Mouse (Mus musculus): Measurements from ENCODE around the gene Fam208b.
"Not testable (repeated sequence)": the region's sequence is repeated elsewhere in the genome, so short reads cannot be mapped to it uniquely, and the experiment has no call there.

The Fam208b gene

GRCm38 (mm10) chr13:3590789-3591188 is 20.1 kb downstream of the Fam208b start:
- no peak for ATAC-seq (ENCODE audit: insufficient number of reproducible peaks, low FRiP score, low TSS enrichment)

- ATAC-seq (ENCODE audit: insufficient number of reproducible peaks, low FRiP score, low TSS enrichment) = no peak
These were observed 47.0 kb downstream of the Fam208b start for GRCm38 (mm10) chr13:3563953-3564352.

- ATAC-seq (ENCODE audit: insufficient number of reproducible peaks, low FRiP score, low TSS enrichment) = no peak
These were observed 47.8 kb downstream of the Fam208b start for GRCm38 (mm10) chr13:3563130-3563529.

GRCm38 (mm10) chr13:3547856-3548255 is 63.1 kb downstream of the Fam208b start:
- ATAC-seq (ENCODE audit: insufficient number of reproducible peaks, low FRiP score, low TSS enrichment) = no peak

- ATAC-seq (ENCODE audit: insufficient number of reproducible peaks, low FRiP score, low TSS enrichment) = peak; percentile 20; the same call in 1 of the 2 replicates
These were observed 63.5 kb downstream of the Fam208b start for GRCm38 (mm10) chr13:3547410-3547809.

GRCm38 (mm10) chr13:3544925-3545324 is 66.0 kb downstream of the Fam208b start:
- ATAC-seq (ENCODE audit: insufficient number of reproducible peaks, low FRiP score, low TSS enrichment) = no peak

GRCm38 (mm10) chr13:3544077-3544874 is 66.6 kb downstream of the Fam208b start:
- ATAC-seq (ENCODE audit: insufficient number of reproducible peaks, low FRiP score, low TSS enrichment) = no peak

GRCm38 (mm10) chr13:3541159-3541782 is 69.6 kb downstream of the Fam208b start:
- ATAC-seq (ENCODE audit: insufficient number of reproducible peaks, low FRiP score, low TSS enrichment) = no peak

- ATAC-seq (ENCODE audit: insufficient number of reproducible peaks, low FRiP score, low TSS enrichment) = no peak
These were observed 70.7 kb downstream of the Fam208b start for GRCm38 (mm10) chr13:3540166-3540565.

GRCm38 (mm10) chr13:3538969-3539562 is 71.8 kb downstream of the Fam208b start:
- no peak for ATAC-seq (ENCODE audit: insufficient number of reproducible peaks, low FRiP score, low TSS enrichment)

- peak; percentile 54 for ATAC-seq (ENCODE audit: insufficient number of reproducible peaks, low FRiP score, low TSS enrichment)
These were observed 72.5 kb downstream of the Fam208b start for GRCm38 (mm10) chr13:3538223-3538968.

- ATAC-seq (ENCODE audit: insufficient number of reproducible peaks, low FRiP score, low TSS enrichment) = peak; percentile 96
These were observed 73.2 kb downstream of the Fam208b start, which contains the start of gene Gdi2 for GRCm38 (mm10) chr13:3537594-3538222. TSS of gene Gdi2 (plus strand) at chr13:3538063.

- no peak for ATAC-seq (ENCODE audit: insufficient number of reproducible peaks, low FRiP score, low TSS enrichment)
These were observed 76.8 kb downstream of the Fam208b start for GRCm38 (mm10) chr13:3534146-3534545.

GRCm38 (mm10) chr13:3532451-3532850 is 78.5 kb downstream of the Fam208b start:
- ATAC-seq (ENCODE audit: insufficient number of reproducible peaks, low FRiP score, low TSS enrichment) = no peak

GRCm38 (mm10) chr13:3531692-3532320 is 79.1 kb downstream of the Fam208b start:
- ATAC-seq (ENCODE audit: insufficient number of reproducible peaks, low FRiP score, low TSS enrichment) = no peak

GRCm38 (mm10) chr13:3531176-3531575 is 79.7 kb downstream of the Fam208b start:
- ATAC-seq (ENCODE audit: insufficient number of reproducible peaks, low FRiP score, low TSS enrichment) = not testable (repeated sequence)

GRCm38 (mm10) chr13:3530451-3530850 is 80.5 kb downstream of the Fam208b start:
- no peak for ATAC-seq (ENCODE audit: insufficient number of reproducible peaks, low FRiP score, low TSS enrichment)

- no peak for ATAC-seq (ENCODE audit: insufficient number of reproducible peaks, low FRiP score, low TSS enrichment)
These were observed 84.6 kb downstream of the Fam208b start for GRCm38 (mm10) chr13:3526328-3526727.

GRCm38 (mm10) chr13:3525611-3526051 is 85.3 kb downstream of the Fam208b start:
- peak; percentile 52; the same call in 1 of the 2 replicates for ATAC-seq (ENCODE audit: insufficient number of reproducible peaks, low FRiP score, low TSS enrichment)

- ATAC-seq (ENCODE audit: insufficient number of reproducible peaks, low FRiP score, low TSS enrichment) = no peak
These were observed 87.0 kb downstream of the Fam208b start for GRCm38 (mm10) chr13:3523946-3524345.
